Mouse (Mus musculus) MEL (cell line): ENCODE results near the gene Clptm1. TPM values are rescaled to one million over a fixed set of nuclear protein-coding genes. Genes with fewer than 3 reads are reported as not detected.

ENCODE experiments used
- DNase-seq: peaks from one replicate; pipeline ENCODE4 v3.0.0; 2011; ENCODE audit warnings: low read depth, low spot score
- H3K27ac ChIP-seq: 2 replicates; pipeline ENCODE4 v1.5.1; 2012; ENCODE audit warnings: low read depth, mild to moderate bottlenecking, control low read depth, low read length, moderate library complexity; ENCODE audit not compliant: control insufficient read depth
- H3K27me3 ChIP-seq, 2 experiments: fragments of 150-350 bp in 1 of 2; sonication (generic) in 1 of 2; 2 replicates each; pipeline ENCODE4 v1.6.1; 2012; ENCODE audit warnings: low read length in 2 of 2, mild to moderate bottlenecking in 2 of 2, improper control_type of control experiment in 1 of 2, moderate library complexity in 1 of 2; ENCODE audit not compliant: insufficient read depth in 2 of 2, control insufficient read depth in 1 of 2
- H3K36me3 ChIP-seq, 2 experiments: 2 replicates each; pipeline ENCODE4 v1.6.1; 2012 to 2014; ENCODE audit warnings: low read length in 2 of 2, improper control_type of control experiment in 1 of 2, inconsistent platforms in 1 of 2, mild to moderate bottlenecking in 1 of 2; ENCODE audit not compliant: insufficient read depth in 2 of 2, control insufficient read depth in 1 of 2
- H3K4me1 ChIP-seq, 2 experiments: fragments of 150-350 bp in 1 of 2; sonication (generic) in 1 of 2; 2 replicates each; pipeline ENCODE4 v1.6.1; 2012; ENCODE audit warnings: low read length in 2 of 2, improper control_type of control experiment in 1 of 2, mild to moderate bottlenecking in 1 of 2; ENCODE audit not compliant: insufficient read depth in 2 of 2, control insufficient read depth in 1 of 2
- H3K4me3 ChIP-seq, 2 experiments: fragments of 150-350 bp in 1 of 2; sonication (generic) in 1 of 2; 2 replicates each; pipeline ENCODE4 v1.5.1; 2012; ENCODE audit warnings: low read depth in 2 of 2, low read length in 2 of 2, mild to moderate bottlenecking in 2 of 2, moderate library complexity in 2 of 2, control low read depth in 1 of 2, improper control_type of control experiment in 1 of 2; ENCODE audit not compliant: control insufficient read depth in 1 of 2, insufficient read depth in 1 of 2
- H3K79me2 ChIP-seq: 2 replicates; pipeline ENCODE4 v1.6.1; 2012; ENCODE audit warnings: mild to moderate bottlenecking, low read length, moderate library complexity; ENCODE audit not compliant: control insufficient read depth, poor library complexity, insufficient read depth
- H3K9ac ChIP-seq: 2 replicates; pipeline ENCODE4 v1.6.1; 2012; ENCODE audit warnings: low read depth, mild to moderate bottlenecking, control low read depth, low read length, moderate library complexity; ENCODE audit not compliant: control insufficient read depth, poor library complexity, severe bottlenecking
- H3K9me3 ChIP-seq: fragments of 150-350 bp; sonication (generic); replicated peaks from 2 replicates; pipeline ENCODE4 v1.6.1; 2012; ENCODE audit warnings: mild to moderate bottlenecking, low read length, improper control_type of control experiment, moderate library complexity; ENCODE audit not compliant: insufficient read depth
- CHD1 ChIP-seq: IDR thresholded peaks from 2 replicates; pipeline ENCODE4 v1.6.1; 2012; ENCODE audit warnings: low read depth, mild to moderate bottlenecking, inconsistent platforms, low read length, improper control_type of control experiment
- CHD2 ChIP-seq: IDR thresholded peaks from 2 replicates; pipeline ENCODE4 v1.6.1; 2011; ENCODE audit warnings: low read length, improper control_type of control experiment
- CTCF ChIP-seq, 3 experiments: IDR thresholded peaks in 2 of 3; conservative IDR thresholded peaks in 1 of 3; 2 replicates each; pipeline ENCODE4 v1.5.1; 2011 to 2012; ENCODE audit warnings: low read length in 3 of 3, low read depth in 2 of 3, mild to moderate bottlenecking in 2 of 3, improper control_type of control experiment in 1 of 3, inconsistent platforms in 1 of 3, mixed read lengths in 1 of 3, moderate library complexity in 1 of 3; ENCODE audit not compliant: control insufficient read depth in 1 of 3, insufficient read depth in 1 of 3, poor library complexity in 1 of 3, severe bottlenecking in 1 of 3
- EP300 ChIP-seq, 2 experiments: IDR thresholded peaks; 2 replicates each; pipeline ENCODE4 v1.6.1; 2011; ENCODE audit warnings: improper control_type of control experiment in 2 of 2, low read length in 2 of 2, low read depth in 1 of 2, mild to moderate bottlenecking in 1 of 2
- GABPA ChIP-seq: IDR thresholded peaks from 2 replicates; pipeline ENCODE4 v1.6.1; 2012; ENCODE audit warnings: low read depth, mild to moderate bottlenecking, inconsistent platforms, low read length, improper control_type of control experiment, moderate library complexity
- MAX ChIP-seq: IDR thresholded peaks from 2 replicates; pipeline ENCODE4 v1.6.1; 2011; ENCODE audit warnings: low read length, improper control_type of control experiment
- MEF2A ChIP-seq: IDR thresholded peaks from 2 replicates; pipeline ENCODE4 v1.6.1; 2014; ENCODE audit warnings: low read depth, mild to moderate bottlenecking, inconsistent platforms, low read length, improper control_type of control experiment; ENCODE audit not compliant: poor library complexity, insufficient replicate concordance, severe bottlenecking; ENCODE audit errors: extremely low read depth
- MYB ChIP-seq: IDR thresholded peaks from 2 replicates; pipeline ENCODE4 v1.6.1; 2011; ENCODE audit warnings: mild to moderate bottlenecking, low read depth, low read length, improper control_type of control experiment
- MYC ChIP-seq: IDR thresholded peaks from 2 replicates; pipeline ENCODE4 v1.6.1; 2011; ENCODE audit warnings: low read depth, mild to moderate bottlenecking, low read length, improper control_type of control experiment, moderate library complexity
- POLR2A ChIP-seq, 2 experiments: IDR thresholded peaks; 2 replicates each; pipeline ENCODE4 v1.6.1; 2011 to 2012; ENCODE audit warnings: low read length in 2 of 2, mild to moderate bottlenecking in 2 of 2, control low read depth in 1 of 2, improper control_type of control experiment in 1 of 2, low read depth in 1 of 2, moderate library complexity in 1 of 2; ENCODE audit not compliant: control insufficient read depth in 1 of 2, insufficient read depth in 1 of 2, poor library complexity in 1 of 2
- RAD21 ChIP-seq: IDR thresholded peaks from 2 replicates; pipeline ENCODE4 v1.6.1; 2011; ENCODE audit warnings: mild to moderate bottlenecking, low read depth, low read length, improper control_type of control experiment
- TBP ChIP-seq: IDR thresholded peaks from 2 replicates; pipeline ENCODE4 v1.8.0; 2011; ENCODE audit warnings: low read depth, low read length, improper control_type of control experiment
- USF2 ChIP-seq, 2 experiments: IDR thresholded peaks; 2 replicates each; pipeline ENCODE4 v1.6.1; 2011 to 2012; ENCODE audit warnings: improper control_type of control experiment in 2 of 2, low read length in 2 of 2, borderline replicate concordance in 1 of 2, inconsistent platforms in 1 of 2, low read depth in 1 of 2, mild to moderate bottlenecking in 1 of 2; ENCODE audit not compliant: insufficient read depth in 1 of 2
- ZC3H11A ChIP-seq: IDR thresholded peaks from 2 replicates; pipeline ENCODE4 v1.6.1; 2012; ENCODE audit warnings: low read depth, mild to moderate bottlenecking, inconsistent platforms, low read length, improper control_type of control experiment
- ZKSCAN1 ChIP-seq: IDR thresholded peaks from 2 replicates; pipeline ENCODE4 v1.6.1; 2012; ENCODE audit warnings: low read depth, mild to moderate bottlenecking, inconsistent platforms, low read length, improper control_type of control experiment, moderate library complexity
- ZMIZ1 ChIP-seq: IDR thresholded peaks from 2 replicates; pipeline ENCODE4 v1.6.1; 2012; ENCODE audit warnings: low read depth, mild to moderate bottlenecking, inconsistent platforms, low read length, improper control_type of control experiment, moderate library complexity
- polyA plus RNA-seq, 2 experiments: library from polyadenylated mRNA; stranded (reverse) in 1 of 2; unstranded in 1 of 2; fragments of >175 nt in 1 of 2; fragments of >200 nt in 1 of 2; gene quantifications; 2 replicates each; pipeline versions ENCODE4 v1.2.1 to v1.2.4; 2012; ENCODE audit warnings: low replicate concordance in 2 of 2, low read depth in 1 of 2; ENCODE audit not compliant: insufficient read length in 2 of 2, insufficient read depth in 1 of 2, missing spikeins in 1 of 2
- total RNA-seq: library from RNA; depleted of rRNA; stranded (reverse); fragments of 300-350 nt; gene quantifications from 2 replicates; pipeline ENCODE4 v1.2.3, GENCODE M21; 2012

Gene Clptm1
- total and polyA plus RNA-seq, 3 experiments, result 58.5 to 102 (median 62.4) TPM

- H3K27me3 ChIP-seq, result no peaks in the 10 kb centered on the region
- no peak for DNase-seq
- peaks cover 0 to 10% of the 10 kb centered on the region in 2 experiments; a peak in 2 of 4 replicates for H3K4me1 ChIP-seq
- no peaks in the 10 kb centered on the region for H3K9me3 ChIP-seq
- no peak for TF ChIP-seq GABPA
- TF ChIP-seq, all 39 proteins: peak for 0
- Histone ChIP-seq H3K4me3 (no peak overlapping the region), H3K27ac (no peak overlapping the region), H3K36me3 (peaks cover 0 to 7% of the 10 kb centered on the region in 2 experiments; a peak in 2 of 4 replicates), H3K9ac (no peak overlapping the region), H3K79me2 (no peaks in the 10 kb centered on the region)
Observed at GRCm38 (mm10) chr7:19682979-19683378, 18.1 kb upstream of the Clptm1 start.

DNA sequence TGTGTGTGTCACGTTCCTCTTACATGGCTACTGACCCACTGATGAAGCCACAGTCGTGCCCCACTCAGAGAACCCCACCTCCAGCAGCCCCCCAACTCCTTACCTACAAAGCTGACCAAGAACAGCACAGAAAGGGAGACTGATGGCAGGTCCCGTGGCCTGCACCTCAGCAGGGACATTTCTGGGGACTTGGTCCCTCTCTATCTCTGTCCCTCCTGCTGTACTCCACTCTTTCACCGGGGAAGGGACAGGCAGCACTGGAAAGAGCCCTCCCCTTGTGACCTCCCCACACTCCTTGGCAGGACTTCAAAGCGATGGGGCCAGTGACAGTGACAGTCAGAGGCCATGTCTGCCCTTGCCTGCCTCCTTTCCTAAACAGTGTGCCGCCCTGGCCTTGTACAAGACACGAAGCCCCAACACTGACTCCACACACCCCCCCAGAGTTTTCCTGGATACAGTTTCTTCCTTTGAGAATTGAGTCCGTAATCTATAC lies 16.4 kb upstream of the Clptm1 start, which contains the start of the genes Gm44805 and Apoc4:
Gene Gm44805, minus strand, starts transcription at position 222 of the 493 bp plus-strand sequence.
Gene Apoc4, minus strand, starts transcription at position 278 of the 493 bp plus-strand sequence.
- H3K9ac ChIP-seq, result no peak within 1 kb of the TSS
- DNase-seq, result no peak

GRCm38 (mm10) chr7:19680702-19681101 lies 15.9 kb upstream of the Clptm1 start:
- Histone ChIP-seq H3K9me3 (no peaks in the 10 kb centered on the region), H3K4me1 (no peaks in the 10 kb centered on the region), H3K9ac (no peak overlapping the region), H3K4me3 (no peak overlapping the region), H3K27ac (no peak overlapping the region), H3K79me2 (no peaks in the 10 kb centered on the region), H3K27me3 (no peaks in the 10 kb centered on the region), H3K36me3 (no peaks in the 10 kb centered on the region; a peak in 1 of 4 replicates)
- TF ChIP-seq MYB, result no peak
- TF ChIP-seq MAX, result no peak
- no peak for TF ChIP-seq MYC
- no peak for TF ChIP-seq TBP
- no peak for DNase-seq

More for the DNA sequence above, 16.4 kb upstream of the Clptm1 start, which contains the start of the genes Gm44805 and Apoc4:
- Histone ChIP-seq H3K9me3 (no peaks in the 10 kb centered on the region), H3K27ac (no peak within 1 kb of the TSS), H3K4me3 (no peak within 1 kb of the TSS), H3K4me1 (no peaks in the 10 kb centered on the region), H3K79me2 (no peaks in the 10 kb centered on the region), H3K36me3 (no peaks in the 10 kb centered on the region; a peak in 1 of 4 replicates), H3K27me3 (no peaks in the 10 kb centered on the region)
- TF ChIP-seq MYB (no peak), POLR2A (IDR thresholded peaks at IDR 0.05; ENCODE audit: control insufficient read depth in 1 of 2, insufficient read depth in 1 of 2, low read depth in 1 of 2, low read length in 2 of 2, poor library complexity in 1 of 2) (no peak), ZKSCAN1 (no peak), ZC3H11A (no peak), CHD2 (no peak), CTCF (IDR thresholded peaks at IDR 0.05 in 2 of 3, conservative IDR thresholded peaks at IDR 0.05 in 1 of 3; ENCODE audit: control insufficient read depth in 1 of 3, insufficient read depth in 1 of 3, low read depth in 2 of 3, low read length in 3 of 3, poor library complexity in 1 of 3, severe bottlenecking in 1 of 3) (no peak), MYC (no peak), EP300 (IDR thresholded peaks at IDR 0.05; ENCODE audit: low read depth in 1 of 2, low read length in 2 of 2) (no peak), USF2 (IDR thresholded peaks at IDR 0.05; ENCODE audit: borderline replicate concordance in 1 of 2, insufficient read depth in 1 of 2, low read depth in 1 of 2, low read length in 2 of 2) (no peak), CHD1 (no peak), RAD21 (no peak), MEF2A (no peak), ZMIZ1 (no peak)
